28 mouse cellular contexts compared by ENCODE assay signal in the genomic region with DNA sequence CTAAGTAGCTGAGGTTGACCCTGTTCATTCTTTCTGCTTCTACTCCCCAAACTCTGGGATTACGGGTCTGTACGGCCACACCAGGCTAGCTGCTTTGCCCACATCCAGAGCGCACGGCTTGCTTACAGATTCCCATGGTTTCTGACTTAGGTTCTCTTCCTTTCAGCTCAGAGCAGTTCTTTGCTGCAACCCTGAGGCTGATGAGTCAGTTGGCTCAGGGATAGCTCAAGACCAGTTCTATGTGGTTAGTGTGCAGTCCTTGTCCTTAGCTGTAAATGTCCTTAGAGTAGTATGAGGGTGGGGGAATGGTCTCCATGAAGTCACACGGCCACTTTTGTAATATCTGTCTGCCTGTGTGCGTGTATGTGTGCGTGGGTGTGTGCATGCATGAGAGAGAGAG. TPM values are rescaled to one million over a fixed set of nuclear protein-coding genes. Genes with fewer than 3 reads are reported as not detected.
"Had no signal": no experiment of that assay in that cellular context is flagged by ENCODE, and none has a peak within 500 bp of the region (broad histone marks: within the 10 kb centered on the region; RNA-seq: fewer than 3 reads in every experiment).

No protein-coding gene starts in this region.

- H3K27ac ChIP-seq: heart, adult 2 months; heart, embryonic 10.5 days; hindbrain, embryonic 10.5 days; hindbrain, embryonic 12.5 days; hindbrain, embryonic 14.5 days; intestine, embryonic 15.5 days; kidney, embryonic 15.5 days; kidney, postnatal 0 days; limb, embryonic 10.5 days; limb, embryonic 12.5 days; liver, embryonic 13.5 days; liver, embryonic 15.5 days had no signal

- H3K4me1 ChIP-seq: hindbrain, embryonic 10.5 days; hindbrain, embryonic 12.5 days; intestine, embryonic 15.5 days; kidney, embryonic 15.5 days; limb, embryonic 10.5 days; limb, embryonic 12.5 days; liver, embryonic 13.5 days; liver, embryonic 15.5 days had no signal

- H3K9me3 ChIP-seq: heart, embryonic 10.5 days; heart, embryonic 12.5 days; hindbrain, embryonic 10.5 days; hindbrain, embryonic 12.5 days; intestine, embryonic 15.5 days; kidney, embryonic 15.5 days; limb, embryonic 10.5 days; limb, embryonic 12.5 days; liver, embryonic 13.5 days; liver, embryonic 15.5 days had no signal

- DNase-seq: gastrocnemius, postnatal 25 days; heart, adult 2 months; heart, postnatal 10 days; heart, postnatal 4 days; kidney, adult 18-20 months; kidney, adult 8-10 months; kidney, postnatal 14 days; kidney, postnatal 36 days; liver; liver, embryonic 13.5 days; liver, postnatal 0 days had no signal

- H3K9ac ChIP-seq: heart, embryonic 12.5 days; hindbrain, embryonic 12.5 days; hindbrain, embryonic 14.5 days; intestine, embryonic 15.5 days; kidney, embryonic 15.5 days; limb, embryonic 12.5 days; liver, embryonic 13.5 days; liver, embryonic 15.5 days; liver, postnatal 0 days had no signal

- H3K36me3 ChIP-seq: heart, embryonic 10.5 days; heart, embryonic 12.5 days; hindbrain, embryonic 10.5 days; hindbrain, embryonic 12.5 days; intestine, embryonic 15.5 days; kidney, embryonic 15.5 days; limb, embryonic 10.5 days; limb, embryonic 12.5 days; liver, embryonic 13.5 days; liver, embryonic 15.5 days had no signal

- H3K4me3 ChIP-seq: heart, adult 2 months; heart, embryonic 10.5 days; heart, embryonic 12.5 days; hindbrain, embryonic 10.5 days; hindbrain, embryonic 12.5 days; intestine, embryonic 15.5 days; kidney, embryonic 15.5 days; left cerebral cortex, adult 2 months; limb, embryonic 10.5 days; limb, embryonic 12.5 days; liver, embryonic 13.5 days; liver, embryonic 15.5 days had no signal

- H3K27me3 ChIP-seq: intestine, embryonic 15.5 days; limb, embryonic 12.5 days; liver, embryonic 15.5 days had no signal

- ATAC-seq: hindbrain, embryonic 16.5 days; inflammation-experienced regulatory T-cells, adult 6 months; intestine, embryonic 15.5 days; intestine, postnatal 0 days; liver, postnatal 0 days had no signal

- H3K4me2 ChIP-seq: heart, embryonic 12.5 days; hindbrain, embryonic 12.5 days; hindbrain, embryonic 14.5 days; intestine, embryonic 15.5 days; kidney, embryonic 15.5 days; limb, embryonic 12.5 days; liver, embryonic 11.5 days; liver, embryonic 13.5 days; liver, embryonic 15.5 days had no signal

RNA-seq across cellular contexts. Expression of gene Tyro3, which starts 40.1 kb away (rescaled TPM):
- total RNA-seq: granulocyte monocyte progenitor cell, adult 5-6 weeks had no signal
